Comparison of ENCODE assay signal across 8 mouse cellular contexts in the genomic region with DNA sequence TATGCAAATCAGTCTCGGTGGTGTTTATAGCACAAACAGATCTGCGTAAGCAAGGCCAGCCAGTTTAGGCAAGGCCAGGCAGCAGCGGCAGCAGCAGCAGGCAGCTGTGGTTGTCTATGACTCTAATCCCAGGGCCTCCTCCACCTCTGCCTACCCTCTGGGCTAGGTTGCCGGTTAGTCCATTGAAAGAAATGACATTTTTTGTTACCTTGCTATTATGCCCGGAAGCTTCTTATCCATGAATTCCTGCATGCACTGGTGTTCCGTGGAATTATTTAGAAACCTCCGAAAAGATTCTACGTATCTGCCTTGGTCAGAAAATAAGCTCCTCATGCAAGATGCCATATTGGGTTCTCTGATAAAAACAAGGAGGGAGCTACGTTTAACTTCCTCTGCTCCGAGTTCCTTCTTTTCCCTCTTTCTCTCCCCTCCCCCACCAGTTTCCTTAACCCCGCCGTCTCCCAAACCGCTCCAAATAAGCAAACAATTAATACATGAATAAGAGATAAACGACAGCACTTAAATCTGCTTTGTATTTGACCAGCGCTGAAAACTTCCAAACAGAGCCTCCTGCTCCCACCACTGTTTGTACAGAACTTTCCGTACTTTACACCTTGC. TPM values are rescaled to one million over a fixed set of nuclear protein-coding genes. Genes with fewer than 3 reads are reported as not detected.
DNase-seq lines count a peak whose midpoint lies in the region; ATAC-seq and TF ChIP-seq lines count a peak whose summit lies in the region.

No protein-coding gene starts in this region.

- H3K27me3 ChIP-seq in intestine, postnatal 0 days (replicated peaks; ENCODE audit: control insufficient read depth, insufficient read depth, low read length): no peaks in the 10 kb centered on the region
- H3K27me3 ChIP-seq in megakaryocyte, embryonic 14.5 days (replicated peaks): no peaks in the 10 kb centered on the region

- DNase-seq in adrenal gland, adult 8-10 months: peak; percentile 52
- peak; percentile 59 for DNase-seq in embryo, embryonic 11 days
- DNase-seq in left cerebral cortex, postnatal 10 days (ENCODE audit: extremely low spot score in 1 of 2, low spot score in 2 of 2): peak; percentile 42 to 53
- DNase-seq in right cerebral cortex, postnatal 25 days: peak; percentile 45
- no peak for DNase-seq in thymus, postnatal 25 days

- TF ChIP-seq CTCF in intestine, postnatal 0 days (IDR thresholded peaks at IDR 0.05; ENCODE audit: low read depth): no peak

- H3K4me2 ChIP-seq in intestine, postnatal 0 days (replicated peaks; ENCODE audit: low read depth): peak overlapping the region; percentile 70

- WGBS in intestine, postnatal 0 days: 6% methylated on average over 16 of the region's 16 CpGs

- H3K9me3 ChIP-seq in intestine, postnatal 0 days (ENCODE audit: control insufficient read depth): no peaks in the 10 kb centered on the region
- H3K9me3 ChIP-seq in megakaryocyte, embryonic 14.5 days: no peaks in the 10 kb centered on the region

- peak; percentile 76 for ATAC-seq in granulocyte monocyte progenitor cell, adult 5-6 weeks (replicated peaks; ENCODE audit: poor library complexity, severe bottlenecking)
- no peak for ATAC-seq in intestine, postnatal 0 days

- intact Hi-C loops in left cerebral cortex, postnatal 10 days (cut with DNase I): no loop called here

- H3K9ac ChIP-seq in intestine, postnatal 0 days (ENCODE audit: low read depth, low read length): no peak overlapping the region

- no peak overlapping the region for H3K27ac ChIP-seq in intestine, postnatal 0 days (ENCODE audit: low read depth, low read length)

- peak overlapping the region; percentile 36 for H3K4me3 ChIP-seq in intestine, postnatal 0 days (ENCODE audit: low read depth, low read length)
- peak overlapping the region; percentile 89 for H3K4me3 ChIP-seq in megakaryocyte, embryonic 14.5 days (replicated peaks)

- H3K36me3 ChIP-seq in intestine, postnatal 0 days (ENCODE audit: control insufficient read depth, insufficient read depth): no peaks in the 10 kb centered on the region
- no peaks in the 10 kb centered on the region for H3K36me3 ChIP-seq in megakaryocyte, embryonic 14.5 days (replicated peaks; ENCODE audit: low read length)

- no peaks in the 10 kb centered on the region for H3K4me1 ChIP-seq in intestine, postnatal 0 days (replicated peaks; ENCODE audit: control insufficient read depth, insufficient read depth, low read length)
- peaks cover 3% of the 10 kb centered on the region; the same call in 1 of the 2 replicates for H3K4me1 ChIP-seq in megakaryocyte, embryonic 14.5 days

RNA-seq across cellular contexts. Expression of gene Hnmt, which starts 0.6 kb away (rescaled TPM):
- total RNA-seq in adrenal gland, adult 8-10 months (2022): 10 to 100 TPM; 12.6 to 17.2 (median 15.1) TPM
- 15.4 and 20.4 TPM in 2 replicates for total RNA-seq in granulocyte monocyte progenitor cell, adult 5-6 weeks (2014; fragmentation: Nextera tagmentation)
- 57.9 and 76.9 TPM in 2 replicates for total RNA-seq in granulocyte monocyte progenitor cell, adult 5-6 weeks (2017)
- 2.8 and 3.3 TPM in 2 replicates for polyA plus RNA-seq in intestine, postnatal 0 days (2015; fragmentation: Nextera tagmentation; extraction: Ambion mirVana)
- total RNA-seq in left cerebral cortex, postnatal 10 days (2021): 10 to 100 TPM; 30.9 to 33.3 TPM
- 0.19 TPM in 1 of 2 replicates, not detected in the other for polyA plus RNA-seq in megakaryocyte, embryonic 14.5 days (2012; ENCODE audit: insufficient read depth, low replicate concordance)

RNA-seq across cellular contexts. Expression of gene Tbpl2, which starts 47.8 kb away (rescaled TPM):
- total RNA-seq in adrenal gland, adult 8-10 months (2022): not detected
- not detected in 2 replicates for total RNA-seq in granulocyte monocyte progenitor cell, adult 5-6 weeks (2014; fragmentation: Nextera tagmentation)
- not detected in 2 replicates for total RNA-seq in granulocyte monocyte progenitor cell, adult 5-6 weeks (2017)
- polyA plus RNA-seq in intestine, postnatal 0 days (2015; fragmentation: Nextera tagmentation; extraction: Ambion mirVana): not detected in 2 replicates
- total RNA-seq in left cerebral cortex, postnatal 10 days (2021): not detected
- not detected in 2 replicates for polyA plus RNA-seq in megakaryocyte, embryonic 14.5 days (2012; ENCODE audit: insufficient read depth, low replicate concordance)
